Mouse (Mus musculus): ENCODE data around the gene Cradd. TPM values are rescaled to one million over a fixed set of nuclear protein-coding genes. Genes with fewer than 3 reads are reported as not detected.

Gene Cradd
- total and polyA plus RNA-seq, 3 experiments, result 1.9 to 9.0 TPM; not detected in 1

- Histone ChIP-seq H3K9me3 (replicated peaks; ENCODE audit: insufficient read depth, low read length) (no peaks in the 10 kb centered on the region), H3K4me3 (ENCODE audit: control insufficient read depth in 1 of 2, insufficient read depth in 1 of 2, low read depth in 2 of 2, low read length in 2 of 2) (no peak overlapping the region; a peak in 1 of 4 replicates), H3K9ac (ENCODE audit: control insufficient read depth, low read depth, low read length, poor library complexity, severe bottlenecking) (no peak overlapping the region), H3K27ac (ENCODE audit: control insufficient read depth, low read depth, low read length) (peak overlapping the region; percentile 37; the same call in 1 of the 2 replicates), H3K36me3 (ENCODE audit: control insufficient read depth in 1 of 2, insufficient read depth in 2 of 2, low read length in 2 of 2) (peaks cover 0 to 18% of the 10 kb centered on the region in 2 experiments; a peak in 2 of 4 replicates), H3K4me1 (ENCODE audit: control insufficient read depth in 1 of 2, insufficient read depth in 2 of 2, low read length in 2 of 2) (peaks cover 5 to 15% of the 10 kb centered on the region in 2 experiments), H3K27me3 (ENCODE audit: control insufficient read depth in 1 of 2, insufficient read depth in 2 of 2, low read length in 2 of 2) (no peaks in the 10 kb centered on the region), H3K79me2 (ENCODE audit: control insufficient read depth, insufficient read depth, low read length, poor library complexity) (no peaks in the 10 kb centered on the region)
- no peak for TF ChIP-seq POLR2AphosphoS5 (IDR thresholded peaks at IDR 0.05; ENCODE audit: borderline replicate concordance, low read depth, low read length)
- TF ChIP-seq TBP (IDR thresholded peaks at IDR 0.05; ENCODE audit: low read depth, low read length), result 0 out of 2 replicates have a peak, but pooled peaks have one; percentile 27
- TF ChIP-seq GATA1 (IDR thresholded peaks at IDR 0.05; ENCODE audit: low read depth, low read length), result no peak
- no peak for TF ChIP-seq ZKSCAN1 (IDR thresholded peaks at IDR 0.05; ENCODE audit: low read depth, low read length)
- TF ChIP-seq USF1 (IDR thresholded peaks at IDR 0.05; ENCODE audit: low read depth, low read length), result no peak
- no peak for TF ChIP-seq KAT2A (conservative IDR thresholded peaks at IDR 0.05; ENCODE audit: low read depth, low read length)
- peak; percentile 45 for TF ChIP-seq HCFC1 (IDR thresholded peaks at IDR 0.05; ENCODE audit: low read depth, low read length)
- TF ChIP-seq MEF2A (IDR thresholded peaks at IDR 0.05; ENCODE audit: extremely low read depth, insufficient replicate concordance, low read depth, low read length, poor library complexity, severe bottlenecking), result no peak
- no peak for TF ChIP-seq USF2 (IDR thresholded peaks at IDR 0.05; ENCODE audit: borderline replicate concordance in 1 of 2, insufficient read depth in 1 of 2, low read depth in 1 of 2, low read length in 2 of 2)
- no peak for TF ChIP-seq GABPA (IDR thresholded peaks at IDR 0.05; ENCODE audit: low read depth, low read length)
- TF ChIP-seq MYC (IDR thresholded peaks at IDR 0.05; ENCODE audit: low read depth, low read length), result 0 out of 2 replicates have a peak, but pooled peaks have one; percentile 30
- TF ChIP-seq NRF1 (IDR thresholded peaks at IDR 0.05; ENCODE audit: insufficient read depth, low read depth, low read length, poor library complexity, severe bottlenecking), result no peak
- no peak for TF ChIP-seq CHD1 (IDR thresholded peaks at IDR 0.05; ENCODE audit: low read depth, low read length)
- peak; percentile 80 for DNase-seq (ENCODE audit: low read depth, low spot score)
These were observed 143.0 kb downstream of the Cradd start for GRCm38 (mm10) chr10:95180900-95181299.

GRCm38 (mm10) chr10:95180177-95180576, 143.8 kb downstream of the Cradd start:
- Histone ChIP-seq H3K27ac (ENCODE audit: control insufficient read depth, low read depth, low read length) (peak overlapping the region; percentile 37; the same call in 1 of the 2 replicates), H3K4me3 (ENCODE audit: control insufficient read depth in 1 of 2, insufficient read depth in 1 of 2, low read depth in 2 of 2, low read length in 2 of 2) (peak overlapping the region in 1 of 2 experiments; percentile 20; a peak in 3 of 4 replicates), H3K4me1 (ENCODE audit: control insufficient read depth in 1 of 2, insufficient read depth in 2 of 2, low read length in 2 of 2) (peaks cover 5 to 15% of the 10 kb centered on the region in 2 experiments), H3K36me3 (ENCODE audit: control insufficient read depth in 1 of 2, insufficient read depth in 2 of 2, low read length in 2 of 2) (peaks cover 0 to 18% of the 10 kb centered on the region in 2 experiments; a peak in 2 of 4 replicates), H3K27me3 (ENCODE audit: control insufficient read depth in 1 of 2, insufficient read depth in 2 of 2, low read length in 2 of 2) (no peaks in the 10 kb centered on the region), H3K9me3 (replicated peaks; ENCODE audit: insufficient read depth, low read length) (no peaks in the 10 kb centered on the region), H3K79me2 (ENCODE audit: control insufficient read depth, insufficient read depth, low read length, poor library complexity) (no peaks in the 10 kb centered on the region), H3K9ac (ENCODE audit: control insufficient read depth, low read depth, low read length, poor library complexity, severe bottlenecking) (0 out of 2 replicates have a peak overlapping the region, but pooled peaks have one; percentile 8)
- DNase-seq (ENCODE audit: low read depth, low spot score), result peak; percentile 88
- TF ChIP-seq NRF1 (IDR thresholded peaks at IDR 0.05; ENCODE audit: insufficient read depth, low read depth, low read length, poor library complexity, severe bottlenecking) (no peak), TBP (IDR thresholded peaks at IDR 0.05; ENCODE audit: low read depth, low read length) (0 out of 2 replicates have a peak, but pooled peaks have one; percentile 26), POLR2A (IDR thresholded peaks at IDR 0.05; ENCODE audit: control insufficient read depth in 1 of 2, insufficient read depth in 1 of 2, low read depth in 1 of 2, low read length in 2 of 2, poor library complexity in 1 of 2) (peak in 1 of 2 experiments; percentile 36; a peak in 1 of 4 replicates), USF2 (IDR thresholded peaks at IDR 0.05; ENCODE audit: borderline replicate concordance in 1 of 2, insufficient read depth in 1 of 2, low read depth in 1 of 2, low read length in 2 of 2) (no peak), KAT2A (conservative IDR thresholded peaks at IDR 0.05; ENCODE audit: low read depth, low read length) (no peak), TAL1 (IDR thresholded peaks at IDR 0.05; ENCODE audit: low read length) (peak; percentile 72), HCFC1 (IDR thresholded peaks at IDR 0.05; ENCODE audit: low read depth, low read length) (peak; percentile 41; the same call in 1 of the 2 replicates), MEF2A (IDR thresholded peaks at IDR 0.05; ENCODE audit: extremely low read depth, insufficient replicate concordance, low read depth, low read length, poor library complexity, severe bottlenecking) (no peak), GABPA (IDR thresholded peaks at IDR 0.05; ENCODE audit: low read depth, low read length) (no peak), ELF1 (IDR thresholded peaks at IDR 0.05; ENCODE audit: low read depth, low read length) (0 out of 2 replicates have a peak, but pooled peaks have one; percentile 35), SMC3 (IDR thresholded peaks at IDR 0.05; ENCODE audit: low read depth, low read length) (no peak), MAZ (IDR thresholded peaks at IDR 0.05; ENCODE audit: low read depth, low read length) (no peak), GATA1 (IDR thresholded peaks at IDR 0.05; ENCODE audit: low read depth, low read length) (peak; percentile 56), NELFE (IDR thresholded peaks at IDR 0.05; ENCODE audit: low read depth, low read length) (no peak), RAD21 (IDR thresholded peaks at IDR 0.05; ENCODE audit: low read depth, low read length) (no peak), CHD2 (IDR thresholded peaks at IDR 0.05; ENCODE audit: low read length) (no peak), MYB (IDR thresholded peaks at IDR 0.05; ENCODE audit: low read depth, low read length) (no peak), USF1 (IDR thresholded peaks at IDR 0.05; ENCODE audit: low read depth, low read length) (no peak), MXI1 (IDR thresholded peaks at IDR 0.05; ENCODE audit: low read depth, low read length) (no peak), POLR2AphosphoS5 (IDR thresholded peaks at IDR 0.05; ENCODE audit: borderline replicate concordance, low read depth, low read length) (no peak), JUND (IDR thresholded peaks at IDR 0.05; ENCODE audit: low read depth, low read length) (no peak), UBTF (IDR thresholded peaks at IDR 0.05; ENCODE audit: borderline replicate concordance, insufficient read depth, low read depth, low read length) (no peak), TCF12 (IDR thresholded peaks at IDR 0.05; ENCODE audit: low read depth, low read length) (0 out of 2 replicates have a peak, but pooled peaks have one; percentile 35), BHLHE40 (IDR thresholded peaks at IDR 0.05; ENCODE audit: borderline replicate concordance, low read depth, low read length) (no peak)
